Mouse (Mus musculus) kidney, adult 2 months (tissue): Measurements from ENCODE around the gene D930048N14Rik.

Source experiments
- CTCF ChIP-seq: fragments of 200-500 bp; conservative IDR thresholded peaks from 2 replicates; pipeline ENCODE4 v1.5.1; 2011; ENCODE audit warnings: low read depth, mild to moderate bottlenecking, control low read depth, low read length, moderate library complexity, mixed read lengths; ENCODE audit not compliant: insufficient read depth, insufficient read length
- POLR2A ChIP-seq: fragments of 200-500 bp; IDR thresholded peaks from one replicate; pipeline ENCODE4 v1.6.1; 2011; ENCODE audit warnings: low read depth, low read length, control low read depth

DNA sequence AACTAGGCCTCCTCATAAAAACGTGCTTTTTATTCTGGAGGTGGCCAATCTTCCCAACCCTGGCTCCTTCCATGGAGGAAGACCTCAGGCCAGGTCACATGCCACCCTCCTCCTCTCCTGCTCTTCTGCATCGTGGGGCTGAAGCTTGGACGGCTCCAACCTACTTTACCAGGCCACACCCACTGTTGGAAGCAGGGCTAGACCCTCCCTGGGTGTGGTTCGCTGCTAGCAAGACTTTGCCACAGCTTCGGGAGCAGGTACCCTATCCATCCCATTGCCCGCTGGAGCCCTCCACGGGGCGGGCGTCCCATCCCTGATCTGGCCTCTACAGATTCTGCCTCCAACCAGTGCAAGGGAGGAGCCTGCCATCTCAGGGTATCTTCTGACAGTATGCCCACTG, 7.6 kb upstream of the D930048N14Rik start:
- no peak for TF ChIP-seq CTCF
- no peak for TF ChIP-seq POLR2A
